Mouse (Mus musculus) brain, embryonic 14.5 days (tissue): Measurements from ENCODE around the gene Commd1.

Experiments
- CTCF ChIP-seq: fragments of 200-500 bp; IDR thresholded peaks from 2 replicates; pipeline ENCODE4 v1.5.1; 2012; ENCODE audit warnings: inconsistent platforms, mild to moderate bottlenecking, moderate library complexity, borderline replicate concordance; ENCODE audit not compliant: insufficient read depth, insufficient read length; ENCODE audit errors: extremely low read depth
- POLR2A ChIP-seq: fragments of 200-500 bp; IDR thresholded peaks from 2 replicates; pipeline ENCODE4 v1.6.1; 2012; ENCODE audit warnings: mild to moderate bottlenecking, inconsistent platforms, borderline replicate concordance; ENCODE audit not compliant: poor library complexity, insufficient read depth, insufficient read length, severe bottlenecking; ENCODE audit errors: extremely low read depth

- TF ChIP-seq CTCF (no peak), POLR2A (no peak)
These were observed 23.1 kb upstream of the Commd1 start for GRCm38 (mm10) chr11:23005276-23005675.
